12 mouse cellular contexts compared by ENCODE assay signal in the genomic region with DNA sequence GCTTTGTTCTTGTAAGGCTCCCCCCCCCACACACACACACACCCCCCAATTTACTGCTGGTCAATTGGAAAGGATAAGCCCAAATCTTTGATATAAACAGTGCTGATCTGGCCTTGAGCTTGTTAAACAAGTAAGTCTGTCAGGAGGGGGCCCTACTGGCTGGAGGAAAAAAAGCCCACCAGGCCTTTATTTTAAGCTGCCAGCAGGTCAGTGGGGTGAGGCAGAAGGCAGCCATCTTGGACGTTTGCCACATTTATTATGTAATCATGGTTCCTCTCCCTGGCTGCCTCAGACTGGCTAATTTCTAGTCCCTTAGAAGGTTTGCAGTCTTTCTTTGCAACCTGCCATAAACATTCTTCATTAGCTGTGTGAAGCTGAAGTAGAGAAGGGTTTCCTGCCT.
DNase-seq lines count a peak whose midpoint lies in the region; ATAC-seq lines count a peak whose summit lies in the region.
"Had no signal": no experiment of that assay in that cellular context is flagged by ENCODE, and none has a peak within 500 bp of the region (broad histone marks: within the 10 kb centered on the region; RNA-seq: fewer than 3 reads in every experiment).

No protein-coding gene starts in this region.

- ATAC-seq in heart, embryonic 13.5 days (ENCODE audit: extremely low read depth, insufficient number of reproducible peaks, low FRiP score, low TSS enrichment), result no peak
- ATAC-seq in heart, embryonic 12.5 days (ENCODE audit: insufficient number of reproducible peaks, low FRiP score), result no peak
- ATAC-seq in forebrain, embryonic 14.5 days, result no peak
- 0 out of 2 replicates have a peak, but pooled peaks have one; percentile 37 for ATAC-seq in megakaryocyte progenitor cell, adult 5-6 weeks (replicated peaks; ENCODE audit: poor library complexity)
- ATAC-seq in monocyte, adult 5-6 weeks (replicated peaks; ENCODE audit: insufficient number of reproducible peaks, low FRiP score, low TSS enrichment, poor library complexity, severe bottlenecking), result no peak

- H3K4me2 ChIP-seq in heart, embryonic 13.5 days, result no peak overlapping the region
- H3K4me2 ChIP-seq in heart, embryonic 12.5 days, result no peak overlapping the region
- no peak overlapping the region for H3K4me2 ChIP-seq in forebrain, embryonic 14.5 days (ENCODE audit: low read length)
- H3K4me2 ChIP-seq: neural tube, embryonic 12.5 days had no signal

- peak overlapping the region; percentile 8; the same call in 1 of the 2 replicates for H3K27ac ChIP-seq in heart, embryonic 13.5 days (replicated peaks)
- H3K27ac ChIP-seq in heart, embryonic 12.5 days (ENCODE audit: poor library complexity, severe bottlenecking), result no peak overlapping the region
- peak overlapping the region; percentile 63 for H3K27ac ChIP-seq in forebrain, embryonic 14.5 days (ENCODE audit: low read depth, low read length)
- H3K27ac ChIP-seq: embryonic facial prominence, embryonic 10.5 days; neural tube, embryonic 12.5 days had no signal

- H3K27me3 ChIP-seq in heart, embryonic 13.5 days (replicated peaks), result no peaks in the 10 kb centered on the region
- H3K27me3 ChIP-seq in heart, embryonic 12.5 days (replicated peaks), result no peaks in the 10 kb centered on the region
- H3K27me3 ChIP-seq in forebrain, embryonic 14.5 days (replicated peaks; ENCODE audit: control insufficient read depth, insufficient read depth, low read length), result no peaks in the 10 kb centered on the region
- H3K27me3 ChIP-seq: neural tube, embryonic 12.5 days had no signal

- DNase-seq in ovary, adult 18-20 months (ENCODE audit: low spot score), result peak; percentile 20
- DNase-seq in ovary, postnatal 36 days (ENCODE audit: low spot score), result no peak
- DNase-seq in forebrain, embryonic 14.5 days (ENCODE audit: low spot score), result peak; percentile 53
- no peak for DNase-seq in thymus, adult 18-20 months
- DNase-seq: adrenal gland, postnatal 14 days; thymus, postnatal 36 days had no signal

- H3K9me3 ChIP-seq in heart, embryonic 13.5 days, result no peaks in the 10 kb centered on the region
- no peaks in the 10 kb centered on the region for H3K9me3 ChIP-seq in heart, embryonic 12.5 days (replicated peaks)
- no peaks in the 10 kb centered on the region for H3K9me3 ChIP-seq in forebrain, embryonic 14.5 days (replicated peaks; ENCODE audit: control insufficient read depth, low read length)
- H3K9me3 ChIP-seq: embryonic facial prominence, embryonic 10.5 days; neural tube, embryonic 12.5 days had no signal

- WGBS in heart, embryonic 13.5 days, result 38% methylated on average over 1 of the region's 1 CpGs
- WGBS in heart, embryonic 12.5 days, result 37% methylated on average over 1 of the region's 1 CpGs
- WGBS in forebrain, embryonic 14.5 days, result 17% methylated on average over 1 of the region's 1 CpGs

- no peak overlapping the region for H3K9ac ChIP-seq in heart, embryonic 13.5 days
- H3K9ac ChIP-seq in heart, embryonic 12.5 days, result no peak overlapping the region
- no peak overlapping the region for H3K9ac ChIP-seq in forebrain, embryonic 14.5 days (ENCODE audit: low read length)
- H3K9ac ChIP-seq: neural tube, embryonic 12.5 days had no signal

- H3K36me3 ChIP-seq in heart, embryonic 13.5 days, result no peaks in the 10 kb centered on the region
- H3K36me3 ChIP-seq in heart, embryonic 12.5 days, result no peaks in the 10 kb centered on the region
- H3K36me3 ChIP-seq in forebrain, embryonic 14.5 days (ENCODE audit: control insufficient read depth, insufficient read depth, low read length), result no peaks in the 10 kb centered on the region
- H3K36me3 ChIP-seq: embryonic facial prominence, embryonic 10.5 days; neural tube, embryonic 12.5 days had no signal

- H3K4me3 ChIP-seq in heart, embryonic 13.5 days, result no peak overlapping the region
- H3K4me3 ChIP-seq in heart, embryonic 12.5 days, result no peak overlapping the region
- no peak overlapping the region for H3K4me3 ChIP-seq in forebrain, embryonic 14.5 days (ENCODE audit: low read depth, low read length)
- H3K4me3 ChIP-seq: embryonic facial prominence, embryonic 10.5 days; neural tube, embryonic 12.5 days had no signal

- peaks cover 12% of the 10 kb centered on the region for H3K4me1 ChIP-seq in heart, embryonic 13.5 days
- peaks cover 10% of the 10 kb centered on the region; the same call in 1 of the 2 replicates for H3K4me1 ChIP-seq in heart, embryonic 12.5 days (replicated peaks)
- H3K4me1 ChIP-seq in forebrain, embryonic 14.5 days (ENCODE audit: control insufficient read depth, insufficient read depth, low read length), result peaks cover 6% of the 10 kb centered on the region; the same call in 1 of the 2 replicates
- H3K4me1 ChIP-seq: neural tube, embryonic 12.5 days had no signal

Comparison
In these comparisons a context has a peak if more than half of its experiments do, and no peak if none do; other contexts are left out.
1. DNase-seq: peak in ovary, adult 18-20 months (single experiment) and forebrain, embryonic 14.5 days (single experiment); none in ovary, postnatal 36 days (single experiment) and thymus, adult 18-20 months (0 of 2).